ENCODE assay signal across 31 mouse cellular contexts in genomic region chr3:31267921-31268320, GRCm38 (mm10). TPM values are rescaled to one million over a fixed set of nuclear protein-coding genes. Genes with fewer than 3 reads are reported as not detected.
"Had no signal": no experiment of that assay in that cellular context is flagged by ENCODE, and none has a peak within 500 bp of the region (broad histone marks: within the 10 kb centered on the region; RNA-seq: fewer than 3 reads in every experiment).

No protein-coding gene starts in this region.

- H3K36me3 ChIP-seq: limb, embryonic 10.5 days; limb, embryonic 12.5 days; limb, embryonic 13.5 days; limb, embryonic 15.5 days; liver, embryonic 12.5 days; liver, embryonic 13.5 days; liver, embryonic 15.5 days; lung, embryonic 15.5 days; midbrain, embryonic 10.5 days; midbrain, embryonic 12.5 days; midbrain, embryonic 15.5 days had no signal

- ATAC-seq: liver, embryonic 12.5 days; liver, postnatal 0 days; lung, postnatal 0 days; midbrain, embryonic 15.5 days; midbrain, embryonic 16.5 days had no signal

- H3K27me3 ChIP-seq: limb, embryonic 12.5 days; limb, embryonic 13.5 days; limb, embryonic 15.5 days; liver, embryonic 12.5 days; liver, embryonic 13.5 days; liver, embryonic 15.5 days; lung, embryonic 15.5 days; megakaryocyte, embryonic 14.5 days; midbrain, embryonic 12.5 days; midbrain, embryonic 15.5 days had no signal

- H3K27ac ChIP-seq: left cerebral cortex, adult 2 months; limb, embryonic 10.5 days; limb, embryonic 12.5 days; limb, embryonic 13.5 days; limb, embryonic 15.5 days; liver, embryonic 12.5 days; liver, embryonic 13.5 days; liver, embryonic 14.5 days; liver, embryonic 15.5 days; lung, embryonic 15.5 days; macrophage; midbrain, embryonic 10.5 days; midbrain, embryonic 12.5 days; midbrain, embryonic 15.5 days had no signal

- H3K4me2 ChIP-seq: limb, embryonic 12.5 days; limb, embryonic 13.5 days; limb, embryonic 15.5 days; liver, embryonic 11.5 days; liver, embryonic 12.5 days; liver, embryonic 13.5 days; liver, embryonic 15.5 days; lung, embryonic 14.5 days; lung, embryonic 15.5 days; midbrain, embryonic 12.5 days; midbrain, embryonic 15.5 days had no signal

- H3K4me1 ChIP-seq: limb, embryonic 12.5 days; liver, embryonic 12.5 days; liver, embryonic 13.5 days; liver, embryonic 15.5 days; megakaryocyte, embryonic 14.5 days; midbrain, embryonic 15.5 days had no signal

- H3K9ac ChIP-seq: limb, embryonic 12.5 days; limb, embryonic 13.5 days; limb, embryonic 15.5 days; liver, embryonic 12.5 days; liver, embryonic 13.5 days; liver, embryonic 14.5 days; liver, embryonic 15.5 days; liver, postnatal 0 days; lung, embryonic 14.5 days; lung, embryonic 15.5 days; midbrain, embryonic 12.5 days; midbrain, embryonic 15.5 days had no signal

- H3K9me3 ChIP-seq: limb, embryonic 10.5 days; limb, embryonic 12.5 days; limb, embryonic 13.5 days; limb, embryonic 15.5 days; liver, embryonic 12.5 days; liver, embryonic 13.5 days; liver, embryonic 15.5 days; lung, embryonic 15.5 days; megakaryocyte, embryonic 14.5 days; midbrain, embryonic 10.5 days; midbrain, embryonic 12.5 days; midbrain, embryonic 15.5 days had no signal

- H3K4me3 ChIP-seq: left cerebral cortex, adult 2 months; limb, embryonic 10.5 days; limb, embryonic 12.5 days; limb, embryonic 13.5 days; limb, embryonic 15.5 days; liver, embryonic 12.5 days; liver, embryonic 13.5 days; liver, embryonic 15.5 days; lung, embryonic 15.5 days; megakaryocyte, embryonic 14.5 days; midbrain, embryonic 10.5 days; midbrain, embryonic 12.5 days; midbrain, embryonic 15.5 days; myocyte had no signal

- DNase-seq: left cerebral cortex, postnatal 4 days; liver; liver, embryonic 13.5 days; liver, postnatal 0 days; lung, adult 18-20 months; lung, adult 2 months; lung, embryonic 14.5 days; lung, postnatal 10 days; lung, postnatal 14 days; lung, postnatal 36 days; lung, postnatal 4 days; midbrain, embryonic 14.5 days had no signal

RNA-seq across cellular contexts. Expression of gene Slc7a14, which starts 42.3 kb away (rescaled TPM):
- polyA plus RNA-seq: liver, adult 2 months; macrophage; myocyte had no signal
